Mouse (Mus musculus) liver, embryonic 15.5 days (tissue): Measurements from ENCODE around the gene Slc16a9. TPM values are rescaled to one million over a fixed set of nuclear protein-coding genes. Genes with fewer than 3 reads are reported as not detected.

ENCODE experiments used
- ATAC-seq: fragments of 200-750 bp; cut with Nextera tagmentation; 2 replicates; pipeline ENCODE4 v1.8.0; 2017; ENCODE audit warnings: moderate number of reproducible peaks, mild to moderate bottlenecking, moderate library complexity; ENCODE audit not compliant: insufficient read depth
- H3K27ac ChIP-seq: fragments of 300-500 bp; sonication (generic); replicated peaks from 2 replicates; pipeline ENCODE4 v1.5.1; 2015; ENCODE audit warnings: mild to moderate bottlenecking, inconsistent platforms
- H3K27me3 ChIP-seq: fragments of 300-500 bp; sonication (generic); 2 replicates; pipeline ENCODE4 v1.6.1; 2015; ENCODE audit warnings: mild to moderate bottlenecking, inconsistent platforms
- H3K36me3 ChIP-seq: fragments of 300-500 bp; sonication (generic); replicated peaks from 2 replicates; pipeline ENCODE4 v1.6.1; 2015; ENCODE audit warnings: moderate library complexity, mild to moderate bottlenecking, inconsistent platforms
- H3K4me1 ChIP-seq: fragments of 300-500 bp; sonication (generic); replicated peaks from 2 replicates; pipeline ENCODE4 v1.6.1; 2015; ENCODE audit warnings: inconsistent platforms
- H3K4me2 ChIP-seq: fragments of 300-500 bp; sonication (generic); 2 replicates; pipeline ENCODE4 v1.6.1; 2015; ENCODE audit warnings: moderate library complexity, mild to moderate bottlenecking, inconsistent platforms
- H3K4me3 ChIP-seq: fragments of 300-500 bp; sonication (generic); replicated peaks from 2 replicates; pipeline ENCODE4 v1.5.1; 2015; ENCODE audit warnings: mild to moderate bottlenecking, inconsistent platforms
- H3K9ac ChIP-seq: fragments of 300-500 bp; sonication (generic); 2 replicates; pipeline ENCODE4 v1.6.1; 2015; ENCODE audit warnings: moderate library complexity, mild to moderate bottlenecking, inconsistent platforms
- H3K9me3 ChIP-seq: fragments of 300-500 bp; sonication (generic); replicated peaks from 2 replicates; pipeline ENCODE4 v1.6.1; 2016; ENCODE audit warnings: inconsistent platforms
- WGBS: fragments of 180-500 bp; shearing (Covaris S2); methylation state at CpG from one replicate; pipeline ENCODE4 v1.1.7; 2015; ENCODE audit warnings: mixed read lengths; ENCODE audit not compliant: insufficient replicate concordance; 5-methylcytosine and 5-hydroxymethylcytosine counted together
- polyA plus RNA-seq: library from polyadenylated mRNA; unstranded; fragments of >200 nt; fragmentation: Nextera tagmentation; extraction: Ambion mirVana; gene quantifications from 2 replicates; pipeline ENCODE4 v1.2.1, GENCODE M21; 2015

Gene Slc16a9
- polyA plus RNA-seq, 1 experiment from 2014 or later = 0.58 TPM

DNA sequence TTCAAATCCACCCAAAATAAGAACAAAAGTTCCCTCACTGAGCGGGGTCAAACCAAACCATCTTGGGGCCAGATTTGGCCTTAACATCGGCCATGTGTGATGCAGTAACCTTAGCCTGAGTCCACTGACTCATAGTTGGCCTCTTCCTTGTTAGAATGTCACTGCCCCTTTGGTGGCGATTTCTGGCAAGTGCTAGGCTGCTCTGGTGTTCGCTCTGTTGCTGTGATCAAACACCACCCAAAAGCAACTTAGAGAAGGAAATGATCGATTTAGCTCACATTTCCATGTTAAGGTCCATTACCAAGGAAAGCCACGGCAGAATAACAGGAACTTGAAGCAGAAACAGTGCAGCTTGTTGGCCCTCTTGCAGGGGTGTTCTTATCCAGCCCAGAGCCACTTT lies 5.9 kb downstream of the Slc16a9 start:
- no peaks in the 10 kb centered on the region for H3K36me3 ChIP-seq
- no peak overlapping the region for H3K9ac ChIP-seq
- 52% methylated on average over 6 of the region's 6 CpGs for WGBS
- no peaks in the 10 kb centered on the region for H3K4me1 ChIP-seq
- no peak overlapping the region for H3K4me2 ChIP-seq
- H3K27me3 ChIP-seq = peaks cover 13% of the 10 kb centered on the region
- H3K9me3 ChIP-seq = no peaks in the 10 kb centered on the region
- H3K27ac ChIP-seq = no peak overlapping the region
- H3K4me3 ChIP-seq = no peak overlapping the region
- no peak for ATAC-seq

DNA sequence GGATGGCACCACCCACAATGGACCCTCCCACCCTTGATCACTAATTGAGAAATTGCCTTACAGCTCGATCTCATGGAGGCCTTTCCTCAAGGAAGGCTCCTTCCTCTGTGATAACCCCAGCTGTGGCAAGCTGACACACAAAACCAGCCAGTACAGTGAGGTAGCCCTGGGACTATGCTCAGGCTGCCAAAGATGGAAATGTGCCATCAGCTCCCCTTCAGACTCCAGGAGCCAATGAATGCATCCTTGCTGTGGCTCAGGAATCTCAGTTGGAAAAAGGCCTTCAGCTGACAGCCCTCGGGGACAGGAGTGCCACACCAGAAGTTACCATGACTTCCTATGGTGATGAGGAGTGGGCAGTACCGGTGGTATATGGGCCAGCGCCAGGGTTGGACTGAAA lies 9.8 kb downstream of the Slc16a9 start:
- H3K27me3 ChIP-seq = no peaks in the 10 kb centered on the region
- WGBS = 53% methylated on average over 4 of the region's 4 CpGs
- no peak overlapping the region for H3K27ac ChIP-seq
- H3K4me3 ChIP-seq = no peak overlapping the region
- H3K9ac ChIP-seq = no peak overlapping the region
- H3K9me3 ChIP-seq = no peaks in the 10 kb centered on the region
- H3K4me2 ChIP-seq = no peak overlapping the region
- H3K4me1 ChIP-seq = no peaks in the 10 kb centered on the region
- ATAC-seq = no peak
- H3K36me3 ChIP-seq = no peaks in the 10 kb centered on the region

DNA sequence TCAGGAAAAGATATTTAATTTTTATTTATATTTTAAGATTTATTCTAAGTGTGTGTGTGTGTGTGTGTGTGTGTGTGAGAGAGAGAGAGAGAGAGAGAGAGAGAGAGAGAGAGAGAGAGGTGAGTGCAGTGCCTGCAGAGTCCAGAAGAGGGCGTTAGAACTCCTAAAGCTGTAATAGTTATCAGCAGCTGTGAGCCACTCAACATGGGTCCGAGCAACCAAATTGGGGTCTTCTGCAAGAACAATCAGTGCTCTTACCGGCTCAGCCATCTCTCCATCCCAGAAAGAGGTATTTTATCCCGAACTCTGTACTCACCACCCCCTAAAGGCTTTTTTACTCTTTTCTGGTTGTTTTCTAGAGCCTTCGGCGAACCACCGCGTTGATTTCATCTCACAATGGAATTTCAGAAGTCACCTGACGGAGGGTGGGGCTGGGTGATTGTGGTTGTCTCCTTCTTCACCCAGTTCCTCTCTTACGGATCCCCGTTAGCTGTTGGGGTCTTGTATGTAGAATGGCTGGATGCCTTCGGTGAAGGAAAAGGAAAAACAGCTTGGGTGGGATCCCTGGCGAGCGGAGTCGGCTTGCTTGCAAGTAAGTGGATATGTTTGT lies 10.8 kb downstream of the Slc16a9 start:
- no peaks in the 10 kb centered on the region for H3K9me3 ChIP-seq
- no peaks in the 10 kb centered on the region for H3K27me3 ChIP-seq
- WGBS = 76% methylated on average over 15 of the region's 15 CpGs
- H3K4me1 ChIP-seq = no peaks in the 10 kb centered on the region
- H3K27ac ChIP-seq = no peak overlapping the region
- no peak overlapping the region for H3K4me2 ChIP-seq
- H3K36me3 ChIP-seq = no peaks in the 10 kb centered on the region
- no peak overlapping the region for H3K4me3 ChIP-seq
- ATAC-seq = no peak
- H3K9ac ChIP-seq = no peak overlapping the region

- WGBS = 26% methylated on average over 4 of the region's 4 CpGs
- Histone ChIP-seq H3K9ac (no peak overlapping the region), H3K4me1 (no peaks in the 10 kb centered on the region), H3K36me3 (no peaks in the 10 kb centered on the region), H3K27me3 (no peaks in the 10 kb centered on the region), H3K9me3 (no peaks in the 10 kb centered on the region), H3K4me3 (no peak overlapping the region), H3K4me2 (no peak overlapping the region), H3K27ac (no peak overlapping the region)
- ATAC-seq = no peak
Observed at GRCm38 (mm10) chr10:70257029-70257428, 12.1 kb downstream of the Slc16a9 start.

GRCm38 (mm10) chr10:70260904-70261303 lies 16.0 kb downstream of the Slc16a9 start:
- no peaks in the 10 kb centered on the region for H3K36me3 ChIP-seq
- H3K9me3 ChIP-seq = no peaks in the 10 kb centered on the region
- no peak for ATAC-seq
- no peak overlapping the region for H3K9ac ChIP-seq
- H3K4me2 ChIP-seq = no peak overlapping the region
- no peaks in the 10 kb centered on the region for H3K4me1 ChIP-seq
- H3K27me3 ChIP-seq = no peaks in the 10 kb centered on the region
- 56% methylated on average over 4 of the region's 4 CpGs for WGBS
- H3K4me3 ChIP-seq = no peak overlapping the region
- no peak overlapping the region for H3K27ac ChIP-seq

DNA sequence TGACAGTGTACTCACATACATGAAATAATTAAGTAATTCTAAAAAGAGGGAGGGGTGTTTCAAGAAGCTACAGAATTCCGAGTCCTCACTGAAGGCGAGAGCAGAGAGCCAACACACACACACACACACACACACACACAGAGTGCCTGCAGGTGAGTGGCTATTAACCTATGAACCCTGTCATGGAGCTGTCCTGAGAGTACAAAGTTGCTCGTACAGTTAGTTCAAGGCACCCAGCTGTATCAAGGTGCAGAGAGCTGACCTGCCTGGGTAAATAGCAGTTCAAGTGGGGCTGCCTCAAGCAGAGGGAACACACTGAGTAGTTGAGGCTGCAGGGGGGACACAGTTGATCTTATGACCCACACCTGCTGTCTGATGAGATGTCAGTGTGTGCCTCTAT lies 17.2 kb downstream of the Slc16a9 start:
- Histone ChIP-seq H3K36me3 (no peaks in the 10 kb centered on the region), H3K4me1 (no peaks in the 10 kb centered on the region), H3K9ac (no peak overlapping the region), H3K27me3 (no peaks in the 10 kb centered on the region), H3K4me3 (no peak overlapping the region), H3K9me3 (no peaks in the 10 kb centered on the region), H3K27ac (no peak overlapping the region), H3K4me2 (no peak overlapping the region)
- 56% methylated on average over 3 of the region's 3 CpGs for WGBS
- ATAC-seq = no peak

- no peak for ATAC-seq
- H3K9me3 ChIP-seq = no peaks in the 10 kb centered on the region
- H3K27me3 ChIP-seq = no peaks in the 10 kb centered on the region
- no peak overlapping the region for H3K9ac ChIP-seq
- H3K4me2 ChIP-seq = no peak overlapping the region
- no peaks in the 10 kb centered on the region for H3K4me1 ChIP-seq
- H3K27ac ChIP-seq = no peak overlapping the region
- H3K4me3 ChIP-seq = no peak overlapping the region
- H3K36me3 ChIP-seq = no peaks in the 10 kb centered on the region
- 67% methylated on average over 4 of the region's 4 CpGs for WGBS
Observed at GRCm38 (mm10) chr10:70263681-70264189, 18.8 kb downstream of the Slc16a9 start.

DNA sequence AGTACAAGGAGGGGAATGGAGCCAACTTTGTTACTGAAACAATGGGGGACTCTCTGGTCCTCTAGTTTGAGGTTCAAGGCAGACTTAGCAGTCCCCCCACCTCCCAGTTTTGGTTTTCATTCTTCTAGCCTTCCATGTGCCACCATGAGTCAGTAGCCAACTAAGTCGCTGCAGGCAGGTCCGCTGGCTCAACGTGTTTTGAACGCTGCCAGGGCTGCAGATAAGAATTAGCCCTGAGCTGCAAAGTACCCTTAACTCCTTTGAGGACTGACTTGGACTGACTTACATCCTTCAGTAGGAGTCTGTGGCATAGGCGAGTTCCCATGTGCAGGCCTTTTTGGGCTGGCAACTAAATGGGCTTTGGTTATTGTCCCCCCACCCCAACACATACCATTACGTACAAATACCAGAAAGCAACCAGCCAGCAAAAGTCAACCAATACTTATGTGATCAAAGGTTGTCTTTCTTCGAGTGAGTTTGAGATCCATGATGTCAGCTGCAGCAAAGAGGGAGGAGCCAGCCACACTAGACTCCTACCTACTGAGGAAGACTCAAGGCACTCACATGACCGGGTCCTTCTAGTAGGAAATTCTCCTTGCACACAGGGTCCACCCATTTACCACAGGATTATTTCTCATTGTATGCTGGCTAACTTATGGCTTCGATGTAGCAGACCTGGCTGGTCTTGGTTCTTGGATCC lies 19.6 kb downstream of the Slc16a9 start:
- no peaks in the 10 kb centered on the region for H3K36me3 ChIP-seq
- H3K4me3 ChIP-seq = no peak overlapping the region
- no peak overlapping the region for H3K9ac ChIP-seq
- no peaks in the 10 kb centered on the region for H3K9me3 ChIP-seq
- ATAC-seq = no peak
- H3K27me3 ChIP-seq = no peaks in the 10 kb centered on the region
- 55% methylated on average over 9 of the region's 9 CpGs for WGBS
- H3K4me2 ChIP-seq = no peak overlapping the region
- H3K27ac ChIP-seq = no peak overlapping the region
- no peaks in the 10 kb centered on the region for H3K4me1 ChIP-seq

DNA sequence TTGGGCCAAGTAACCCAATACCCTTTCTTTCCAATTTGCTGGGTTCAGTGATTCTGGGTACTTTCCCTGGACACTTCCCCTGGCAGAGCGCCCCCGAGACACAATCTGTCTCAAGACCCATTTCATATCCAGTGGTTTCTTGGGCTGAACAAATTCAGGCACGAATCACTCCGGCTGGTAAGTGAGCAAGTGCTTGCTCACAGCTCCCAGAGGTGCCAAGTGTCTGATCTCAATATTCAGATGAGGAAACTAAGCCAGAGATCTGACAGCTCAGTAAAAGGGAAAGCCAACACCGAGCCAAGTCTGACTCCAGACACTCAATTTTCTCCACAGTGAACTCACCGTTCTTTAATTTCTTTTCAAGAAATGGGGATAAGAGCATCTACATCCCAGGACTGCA lies 21.6 kb downstream of the Slc16a9 start:
- ATAC-seq = no peak
- no peaks in the 10 kb centered on the region for H3K27me3 ChIP-seq
- no peak overlapping the region for H3K4me3 ChIP-seq
- no peak overlapping the region for H3K27ac ChIP-seq
- no peaks in the 10 kb centered on the region for H3K36me3 ChIP-seq
- WGBS = 76% methylated on average over 6 of the region's 6 CpGs
- H3K4me1 ChIP-seq = no peaks in the 10 kb centered on the region
- H3K4me2 ChIP-seq = no peak overlapping the region
- H3K9ac ChIP-seq = no peak overlapping the region
- H3K9me3 ChIP-seq = no peaks in the 10 kb centered on the region

GRCm38 (mm10) chr10:70268581-70269446 lies 23.9 kb downstream of the Slc16a9 start:
- Histone ChIP-seq H3K27me3 (no peaks in the 10 kb centered on the region), H3K4me2 (no peak overlapping the region), H3K27ac (no peak overlapping the region), H3K4me1 (no peaks in the 10 kb centered on the region), H3K9ac (no peak overlapping the region), H3K9me3 (no peaks in the 10 kb centered on the region), H3K4me3 (no peak overlapping the region), H3K36me3 (no peaks in the 10 kb centered on the region)
- no peak for ATAC-seq
- WGBS = 67% methylated on average over 23 of the region's 23 CpGs

DNA sequence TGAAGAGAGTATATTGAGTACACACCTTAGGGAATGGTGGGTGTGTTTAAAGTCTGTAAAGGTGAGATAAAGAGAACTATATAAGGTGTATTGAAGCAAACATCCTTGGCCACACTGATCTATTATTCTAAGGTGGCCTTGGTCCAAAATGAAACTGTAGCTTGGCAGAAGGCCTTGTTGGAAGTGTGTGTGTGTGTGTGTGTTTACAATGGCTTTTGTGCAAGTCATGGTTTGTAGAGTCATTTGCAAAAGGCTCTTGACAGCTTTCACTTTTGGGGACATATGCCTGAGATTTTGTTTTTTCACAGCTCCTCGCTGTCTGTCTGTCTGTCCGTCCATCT lies 24.5 kb downstream of the Slc16a9 start:
- Histone ChIP-seq H3K9me3 (no peaks in the 10 kb centered on the region), H3K4me1 (no peaks in the 10 kb centered on the region), H3K27me3 (no peaks in the 10 kb centered on the region), H3K9ac (no peak overlapping the region), H3K4me3 (no peak overlapping the region), H3K4me2 (no peak overlapping the region), H3K27ac (no peak overlapping the region), H3K36me3 (no peaks in the 10 kb centered on the region)
- ATAC-seq = no peak
- WGBS = 70% methylated on average over 2 of the region's 2 CpGs
